Mouse (Mus musculus) testis, adult 10 weeks (tissue): ENCODE results near the gene 3830403N18Rik. TPM values are rescaled to one million over a fixed set of nuclear protein-coding genes. Genes with fewer than 3 reads are reported as not detected.

Source experiments
- polyA plus RNA-seq: library from polyadenylated mRNA; stranded (reverse); fragments of 350-450 nt; fragmentation: Illumina TruSeq; extraction: RNeasy Lipid Tissue Mini Kit (QIAGEN cat#74804); gene quantifications from one replicate; pipeline ENCODE4 v1.2.3, GENCODE M21; 2014; ENCODE audit warnings: low read depth, low replicate concordance

Gene 3830403N18Rik
- polyA plus RNA-seq, result 17.9 TPM

GRCm38 (mm10) chrX:56136336-56136909 is at the start of gene 3830403N18Rik:
3830403N18Rik (plus strand) TSS chrX:56136572.

Other genes with a start within 250 kb of the 3830403N18Rik start
- gene Gm773, start 76.3 kb downstream of the 3830403N18Rik start, polyA plus RNA-seq, result 21.9 TPM
- 6.6 TPM for gene Zfp449, start 209.8 kb downstream of the 3830403N18Rik start, polyA plus RNA-seq
- 3.1 TPM for gene Smim10l2a, start 238.0 kb downstream of the 3830403N18Rik start, polyA plus RNA-seq